Mouse (Mus musculus): ENCODE measurements around the gene Mapk11. TPM values are rescaled to one million over a fixed set of nuclear protein-coding genes. Genes with fewer than 3 reads are reported as not detected.

Mapk11 gene
- polyA plus RNA-seq, 1 experiment: 9.1 TPM

GRCm38 (mm10) chr15:89181561-89182270 lies 32.3 kb upstream of the Mapk11 start:
- H3K4me3 ChIP-seq: peak overlapping the region; percentile 65
- no peaks in the 10 kb centered on the region for H3K27me3 ChIP-seq (ENCODE audit: control insufficient read depth, insufficient read depth, insufficient read length)
- H3K36me3 ChIP-seq (ENCODE audit: control insufficient read depth, insufficient read depth): no peaks in the 10 kb centered on the region
- peak overlapping the region; percentile 79 for H3K4me2 ChIP-seq (ENCODE audit: low read depth)
- no peak for TF ChIP-seq REST (IDR thresholded peaks at IDR 0.05; ENCODE audit: insufficient read depth, insufficient read length)
- no peak for TF ChIP-seq TCF12 (IDR thresholded peaks at IDR 0.05; ENCODE audit: insufficient read depth, poor library complexity, severe bottlenecking)
- TF ChIP-seq POLR2AphosphoS2 (IDR thresholded peaks at IDR 0.05; ENCODE audit: insufficient read length, low read depth): no peak
- TF ChIP-seq MAX (IDR thresholded peaks at IDR 0.05; ENCODE audit: low read depth): no peak
- TF ChIP-seq MYOD1 (IDR thresholded peaks at IDR 0.05; ENCODE audit: control insufficient read depth in 1 of 3, insufficient read length in 2 of 3, low read depth in 2 of 3): no peak
- TF ChIP-seq TCF3 (IDR thresholded peaks at IDR 0.05; ENCODE audit: insufficient read length, low read depth): no peak
- TF ChIP-seq CEBPB (IDR thresholded peaks at IDR 0.05; ENCODE audit: insufficient read depth, poor library complexity, severe bottlenecking): no peak
- TF ChIP-seq USF1 (IDR thresholded peaks at IDR 0.05; ENCODE audit: low read depth): no peak
- TF ChIP-seq E2F4 (IDR thresholded peaks at IDR 0.05; ENCODE audit: insufficient read depth): no peak
- no peak for TF ChIP-seq POLR2A (IDR thresholded peaks at IDR 0.05; ENCODE audit: insufficient read length, low read depth)
- no peak for TF ChIP-seq MYOG (IDR thresholded peaks at IDR 0.05; ENCODE audit: control insufficient read depth in 1 of 3, insufficient read depth in 1 of 3, insufficient read length in 2 of 3, low read depth in 2 of 3)
- TF ChIP-seq SRF (IDR thresholded peaks at IDR 0.05; ENCODE audit: control insufficient read depth, insufficient read length, low read depth): no peak
- H3ac ChIP-seq (ENCODE audit: control insufficient read depth, insufficient read length): no peak overlapping the region
- peaks cover 33% of the 10 kb centered on the region for H3K79me2 ChIP-seq (ENCODE audit: control insufficient read depth, insufficient read depth)

- H3ac ChIP-seq (ENCODE audit: control insufficient read depth, insufficient read length): peak within 1 kb of the TSS; percentile 63
- no peaks in the 10 kb centered on the region for H3K36me3 ChIP-seq (ENCODE audit: control insufficient read depth, insufficient read depth)
- no peaks in the 10 kb centered on the region for H3K27me3 ChIP-seq (ENCODE audit: control insufficient read depth, insufficient read depth, insufficient read length)
- peak; percentile 88 for TF ChIP-seq POLR2A (IDR thresholded peaks at IDR 0.05; ENCODE audit: insufficient read length, low read depth)
- TF ChIP-seq TCF3 (IDR thresholded peaks at IDR 0.05; ENCODE audit: insufficient read length, low read depth): no peak
- peak; percentile 39 for TF ChIP-seq E2F4 (IDR thresholded peaks at IDR 0.05; ENCODE audit: insufficient read depth)
- peak in 2 of 3 experiments; percentile 17 to 33 for TF ChIP-seq MYOD1 (IDR thresholded peaks at IDR 0.05; ENCODE audit: control insufficient read depth in 1 of 3, insufficient read length in 2 of 3, low read depth in 2 of 3)
- no peak for TF ChIP-seq USF1 (IDR thresholded peaks at IDR 0.05; ENCODE audit: low read depth)
- TF ChIP-seq MAX (IDR thresholded peaks at IDR 0.05; ENCODE audit: low read depth): no peak
- TF ChIP-seq REST (IDR thresholded peaks at IDR 0.05; ENCODE audit: insufficient read depth, insufficient read length): no peak
- TF ChIP-seq TCF12 (IDR thresholded peaks at IDR 0.05; ENCODE audit: insufficient read depth, poor library complexity, severe bottlenecking): no peak
- TF ChIP-seq MYOG (IDR thresholded peaks at IDR 0.05; ENCODE audit: control insufficient read depth in 1 of 3, insufficient read depth in 1 of 3, insufficient read length in 2 of 3, low read depth in 2 of 3): peak in 1 of 3 experiments; percentile 56
- no peak for TF ChIP-seq CEBPB (IDR thresholded peaks at IDR 0.05; ENCODE audit: insufficient read depth, poor library complexity, severe bottlenecking)
- TF ChIP-seq SRF (IDR thresholded peaks at IDR 0.05; ENCODE audit: control insufficient read depth, insufficient read length, low read depth): peak; percentile 54
- peak; percentile 80 for TF ChIP-seq POLR2AphosphoS2 (IDR thresholded peaks at IDR 0.05; ENCODE audit: insufficient read length, low read depth)
- peak within 1 kb of the TSS; percentile 96 for H3K4me2 ChIP-seq (ENCODE audit: low read depth)
- H3K79me2 ChIP-seq (ENCODE audit: control insufficient read depth, insufficient read depth): peaks cover 43% of the 10 kb centered on the region
- peak within 1 kb of the TSS; percentile 65 for H3K4me3 ChIP-seq
These were observed 31.3 kb upstream of the Mapk11 start, which contains the start of gene Plxnb2 for GRCm38 (mm10) chr15:89180571-89181229. TSS of gene Plxnb2 (minus strand) at chr15:89180788.

- Histone ChIP-seq H3K4me2 (ENCODE audit: low read depth) (peak overlapping the region; percentile 96), H3K36me3 (ENCODE audit: control insufficient read depth, insufficient read depth) (no peaks in the 10 kb centered on the region), H3ac (ENCODE audit: control insufficient read depth, insufficient read length) (peak overlapping the region; percentile 63), H3K27me3 (ENCODE audit: control insufficient read depth, insufficient read depth, insufficient read length) (no peaks in the 10 kb centered on the region), H3K4me3 (peak overlapping the region; percentile 65), H3K79me2 (ENCODE audit: control insufficient read depth, insufficient read depth) (peaks cover 49% of the 10 kb centered on the region)
- TF ChIP-seq MYOG (IDR thresholded peaks at IDR 0.05; ENCODE audit: control insufficient read depth in 1 of 3, insufficient read depth in 1 of 3, insufficient read length in 2 of 3, low read depth in 2 of 3) (peak in 1 of 3 experiments; percentile 24), E2F4 (IDR thresholded peaks at IDR 0.05; ENCODE audit: insufficient read depth) (no peak), SRF (IDR thresholded peaks at IDR 0.05; ENCODE audit: control insufficient read depth, insufficient read length, low read depth) (no peak), MYOD1 (IDR thresholded peaks at IDR 0.05; ENCODE audit: control insufficient read depth in 1 of 3, insufficient read length in 2 of 3, low read depth in 2 of 3) (no peak)
These were observed 30.7 kb upstream of the Mapk11 start for GRCm38 (mm10) chr15:89180081-89180541.

GRCm38 (mm10) chr15:89179630-89179964 lies 30.2 kb upstream of the Mapk11 start:
- Histone ChIP-seq H3K27me3 (ENCODE audit: control insufficient read depth, insufficient read depth, insufficient read length) (no peaks in the 10 kb centered on the region), H3K4me2 (ENCODE audit: low read depth) (peak overlapping the region; percentile 96), H3K4me3 (peak overlapping the region; percentile 65), H3K79me2 (ENCODE audit: control insufficient read depth, insufficient read depth) (peaks cover 54% of the 10 kb centered on the region), H3ac (ENCODE audit: control insufficient read depth, insufficient read length) (peak overlapping the region; percentile 63), H3K36me3 (ENCODE audit: control insufficient read depth, insufficient read depth) (no peaks in the 10 kb centered on the region)
- TF ChIP-seq POLR2AphosphoS2 (IDR thresholded peaks at IDR 0.05; ENCODE audit: insufficient read length, low read depth) (peak; percentile 1), MYOD1 (IDR thresholded peaks at IDR 0.05; ENCODE audit: control insufficient read depth in 1 of 3, insufficient read length in 2 of 3, low read depth in 2 of 3) (no peak), MYOG (IDR thresholded peaks at IDR 0.05; ENCODE audit: control insufficient read depth in 1 of 3, insufficient read depth in 1 of 3, insufficient read length in 2 of 3, low read depth in 2 of 3) (no peak), TCF12 (IDR thresholded peaks at IDR 0.05; ENCODE audit: insufficient read depth, poor library complexity, severe bottlenecking) (no peak), POLR2A (IDR thresholded peaks at IDR 0.05; ENCODE audit: insufficient read length, low read depth) (no peak), TCF3 (IDR thresholded peaks at IDR 0.05; ENCODE audit: insufficient read length, low read depth) (no peak)

Data from myocyte (in vitro differentiated cells).